Mouse (Mus musculus) urinary bladder, postnatal 36 days (tissue): Measurements from ENCODE around the gene Vmn1r46.
"Not testable (repeated sequence)": the region's sequence is repeated elsewhere in the genome, so short reads cannot be mapped to it uniquely, and the experiment has no call there.

Experiments
- DNase-seq, 2 experiments: peaks; one replicate each; pipeline ENCODE4 v3.0.0; 2022; ENCODE audit warnings: low spot score in 2 of 2, mixed read lengths in 1 of 2

Gene Vmn1r46

GRCm38 (mm10) chr6:89969013-89969412 is at the start of gene Vmn1r46:
Gene Vmn1r46, plus strand, starts transcription at chr6:89969313.
- DNase-seq = no peak

GRCm38 (mm10) chr6:89940498-89940897 is 28.6 kb upstream of the Vmn1r46 start, which contains the start of gene Vmn1r45:
Gene Vmn1r45, minus strand, starts transcription at chr6:89940598.
- DNase-seq = not testable (repeated sequence)

GRCm38 (mm10) chr6:89940926-89941325 is 28.2 kb upstream of the Vmn1r46 start:
- no peak for DNase-seq

GRCm38 (mm10) chr6:89953556-89953955 is 15.6 kb upstream of the Vmn1r46 start:
- DNase-seq = no peak

GRCm38 (mm10) chr6:89966341-89966740 is 2.8 kb upstream of the Vmn1r46 start:
- no peak for DNase-seq

- DNase-seq = no peak
These were observed 16.9 kb downstream of the Vmn1r46 start for GRCm38 (mm10) chr6:89985989-89986388.

- not testable (repeated sequence) for DNase-seq
These were observed 46.7 kb downstream of the Vmn1r46 start, which contains the start of gene Vmn1r47 for GRCm38 (mm10) chr6:90015847-90016246. Gene Vmn1r47, plus strand, starts transcription at chr6:90016147.
